Mouse (Mus musculus) stomach, embryonic 15.5 days (tissue): ENCODE measurements around the gene Olfr524. TPM values are rescaled to one million over a fixed set of nuclear protein-coding genes. Genes with fewer than 3 reads are reported as not detected.

Source experiments
- polyA plus RNA-seq: library from polyadenylated mRNA; unstranded; fragments of >200 nt; fragmentation: Nextera tagmentation; extraction: Ambion mirVana; gene quantifications from 2 replicates; pipeline ENCODE4 v1.2.1, GENCODE M21; 2015

Olfr524 gene
- polyA plus RNA-seq, 1 experiment from 2014 or later, result not detected

Other genes with a start within 250 kb of the Olfr524 start
- gene 6430531B16Rik, start 227.2 kb downstream of the Olfr524 start, polyA plus RNA-seq, result 0.21 and 0.45 TPM in 2 replicates
- 2.5 and 2.7 TPM in 2 replicates for gene Adam8, start 213.4 kb downstream of the Olfr524 start, polyA plus RNA-seq
- gene Zfp511, start 169.6 kb downstream of the Olfr524 start, polyA plus RNA-seq, result 34.8 and 35.7 TPM in 2 replicates
- gene Tubgcp2, start 169.3 kb downstream of the Olfr524 start, polyA plus RNA-seq, result 43.8 and 44.8 TPM in 2 replicates
- not detected in 2 replicates for gene Msx3, start 156.9 kb downstream of the Olfr524 start, polyA plus RNA-seq
- 3.4 and 3.6 TPM in 2 replicates for gene Caly, start 123.4 kb downstream of the Olfr524 start, polyA plus RNA-seq
- 165 and 169 TPM in 2 replicates for gene Prap1, start 112.6 kb downstream of the Olfr524 start, polyA plus RNA-seq
- gene Fuom, start 103.5 kb downstream of the Olfr524 start, polyA plus RNA-seq, result 32.4 and 41.4 TPM in 2 replicates
- 30.6 and 33.7 TPM in 2 replicates for gene Paox, start 90.2 kb downstream of the Olfr524 start, polyA plus RNA-seq
- 155 and 165 TPM in 2 replicates for gene Echs1, start 89.5 kb downstream of the Olfr524 start, polyA plus RNA-seq
- 23.5 and 26.9 TPM in 2 replicates for gene Mtg1, start 68.4 kb downstream of the Olfr524 start, polyA plus RNA-seq
- 1.0 and 1.4 TPM in 2 replicates for gene Sprn, start 51.1 kb downstream of the Olfr524 start, polyA plus RNA-seq
- gene Olfr522, start 41.2 kb downstream of the Olfr524 start, polyA plus RNA-seq, result not detected in 2 replicates
- not detected in 2 replicates for gene Olfr523, start 32.7 kb downstream of the Olfr524 start, polyA plus RNA-seq
- 0.08 and 0.17 TPM in 2 replicates for gene Cd163l1, start 12.3 kb upstream of the Olfr524 start, polyA plus RNA-seq
- gene 5830411N06Rik, start 41.3 kb upstream of the Olfr524 start, polyA plus RNA-seq, result not detected in 2 replicates
- not detected in 2 replicates for gene Olfr525, start 114.9 kb upstream of the Olfr524 start, polyA plus RNA-seq
- gene Olfr527, start 128.1 kb upstream of the Olfr524 start, polyA plus RNA-seq, result not detected in 2 replicates
- not detected in 2 replicates for gene Olfr60, start 155.7 kb upstream of the Olfr524 start, polyA plus RNA-seq
- not detected in 2 replicates for gene Olfr530, start 170.4 kb upstream of the Olfr524 start, polyA plus RNA-seq
- not detected in 2 replicates for gene Olfr531, start 197.0 kb upstream of the Olfr524 start, polyA plus RNA-seq
- gene Olfr532, start 215.7 kb upstream of the Olfr524 start, polyA plus RNA-seq, result not detected in 2 replicates